Mouse (Mus musculus): ENCODE results near the gene Dnah7b.
"Not testable (repeated sequence)": the region's sequence is repeated elsewhere in the genome, so short reads cannot be mapped to it uniquely, and the experiment has no call there.

- TF ChIP-seq POLR2A (IDR thresholded peaks at IDR 0.05; ENCODE audit: low read depth, low read length); CTCF (IDR thresholded peaks at IDR 0.05; ENCODE audit: extremely low read depth, insufficient read length, insufficient replicate concordance, low read depth, low read length): not testable (repeated sequence)
Measured at GRCm38 (mm10) chr1:46418966-46419365, 352.9 kb downstream of the Dnah7b start.

All from small intestine, adult 2 months (tissue).